Mouse (Mus musculus) brain, embryonic 14.5 days (tissue): ENCODE data around the gene Pgm1.

Experiments used
- CTCF ChIP-seq: fragments of 200-500 bp; IDR thresholded peaks from 2 replicates; pipeline ENCODE4 v1.5.1; 2012; ENCODE audit warnings: inconsistent platforms, mild to moderate bottlenecking, moderate library complexity, borderline replicate concordance; ENCODE audit not compliant: insufficient read depth, insufficient read length; ENCODE audit errors: extremely low read depth
- POLR2A ChIP-seq: fragments of 200-500 bp; IDR thresholded peaks from 2 replicates; pipeline ENCODE4 v1.6.1; 2012; ENCODE audit warnings: mild to moderate bottlenecking, inconsistent platforms, borderline replicate concordance; ENCODE audit not compliant: poor library complexity, insufficient read depth, insufficient read length, severe bottlenecking; ENCODE audit errors: extremely low read depth

DNA sequence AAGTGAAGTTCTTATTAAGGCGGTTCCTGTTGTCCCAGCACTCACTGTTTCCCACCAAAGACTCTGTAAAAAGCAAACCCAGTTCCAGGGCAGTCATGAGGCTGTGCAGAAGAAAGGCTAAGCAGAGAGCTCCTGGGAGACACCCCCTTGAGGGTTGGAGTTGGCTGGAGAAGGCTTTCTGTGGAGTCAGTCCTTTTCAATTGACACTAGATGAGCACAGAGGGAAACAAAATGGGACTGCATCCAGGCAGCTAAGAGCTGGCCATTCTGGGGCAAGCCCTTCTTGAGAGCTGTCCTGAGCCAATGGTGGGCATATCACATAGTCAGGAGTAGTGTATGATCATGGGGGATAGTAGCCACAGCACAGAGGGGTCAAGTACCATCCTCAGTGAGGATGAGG is 44.7 kb downstream of the Pgm1 start:
- TF ChIP-seq POLR2A (no peak), CTCF (no peak)
